Mouse (Mus musculus) left cerebral cortex, adult 8-10 months (tissue): ENCODE measurements around the gene Megf9. TPM values are rescaled to one million over a fixed set of nuclear protein-coding genes. Genes with fewer than 3 reads are reported as not detected.

ENCODE experiments used
- DNase-seq, 2 experiments: peaks; one replicate each; pipeline ENCODE4 v3.0.0; 2022; ENCODE audit warnings: low spot score in 2 of 2
- total RNA-seq, 4 experiments: library from RNA; stranded (reverse); gene quantifications; 2 replicates each; pipeline ENCODE4 v1.2.4; 2022

Megf9 gene
- total RNA-seq, 4 experiments from 2014 or later: 90.3 to 101 (median 98.0) TPM

GRCm38 (mm10) chr4:70449668-70450067 lies 85.1 kb downstream of the Megf9 start:
- DNase-seq: no peak

GRCm38 (mm10) chr4:70446774-70447173 lies 88.0 kb downstream of the Megf9 start:
- no peak for DNase-seq

GRCm38 (mm10) chr4:70420202-70420601 lies 114.6 kb downstream of the Megf9 start:
- no peak for DNase-seq

- peak in 1 of 2 experiments; percentile 60 for DNase-seq
Measured at GRCm38 (mm10) chr4:70412126-70412525, 122.7 kb downstream of the Megf9 start.

- peak; percentile 87 to 97 for DNase-seq
Measured at GRCm38 (mm10) chr4:70409994-70410721, 124.6 kb downstream of the Megf9 start, which contains the start of gene Cdk5rap2. TSS of gene Cdk5rap2 (minus strand) at chr4:70410443.

- DNase-seq: no peak
Measured at GRCm38 (mm10) chr4:70409456-70409855, 125.3 kb downstream of the Megf9 start.

- DNase-seq: peak; percentile 49 to 68
Measured at GRCm38 (mm10) chr4:70402109-70402819, 132.5 kb downstream of the Megf9 start.

GRCm38 (mm10) chr4:70399476-70399875 lies 135.3 kb downstream of the Megf9 start:
- no peak for DNase-seq

GRCm38 (mm10) chr4:70399074-70399473 lies 135.7 kb downstream of the Megf9 start:
- no peak for DNase-seq

- DNase-seq: no peak
Measured at GRCm38 (mm10) chr4:70398088-70398487, 136.7 kb downstream of the Megf9 start.

- DNase-seq: no peak
Measured at GRCm38 (mm10) chr4:70396701-70397100, 138.1 kb downstream of the Megf9 start.

- DNase-seq: no peak
Measured at GRCm38 (mm10) chr4:70394736-70395135, 140.1 kb downstream of the Megf9 start.

GRCm38 (mm10) chr4:70391760-70392372 lies 142.9 kb downstream of the Megf9 start:
- no peak for DNase-seq

GRCm38 (mm10) chr4:70391073-70391472 lies 143.7 kb downstream of the Megf9 start:
- DNase-seq: no peak

- DNase-seq: no peak
Measured at GRCm38 (mm10) chr4:70386206-70386605, 148.6 kb downstream of the Megf9 start.

GRCm38 (mm10) chr4:70377359-70377758 lies 157.4 kb downstream of the Megf9 start:
- DNase-seq: no peak

Other genes starting within 250 kb of the Megf9 start
- gene Cdk5rap2, start 124.6 kb downstream of the Megf9 start, total RNA-seq: 10 to 100 TPM in 3 of 4 experiments, 1 to 10 TPM in 1; 8.0 to 12.0 (median 11.0) TPM